Mouse (Mus musculus): ENCODE results near the gene Scamp1. TPM values are rescaled to one million over a fixed set of nuclear protein-coding genes. Genes with fewer than 3 reads are reported as not detected.
A peak's percentile ranks its signal among the peaks of the same experiment; 100 is the strongest.

The Scamp1 gene
- polyA plus RNA-seq, 1 experiment = 3.2 TPM

DNA sequence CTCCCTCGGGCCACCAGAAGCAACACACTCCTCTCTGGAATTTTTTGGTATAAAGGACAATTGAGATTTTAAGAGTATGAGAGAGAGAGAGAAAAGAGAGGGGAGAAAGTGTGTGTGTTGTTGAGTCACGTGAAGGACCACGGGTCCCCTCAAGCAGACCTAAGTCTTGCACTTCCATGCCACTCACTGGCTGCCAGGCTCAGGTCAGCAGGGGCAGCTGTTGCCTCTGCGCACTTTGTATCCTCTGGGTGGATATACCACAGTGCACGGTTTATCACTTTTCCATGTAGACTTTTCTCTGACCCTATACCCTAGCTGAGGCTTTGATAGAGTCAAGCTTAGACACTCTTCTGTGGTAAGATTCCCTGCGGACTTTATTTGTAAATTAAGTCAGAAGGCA, 100.0 kb downstream of the Scamp1 start:
- Histone ChIP-seq H3K27me3 (replicated peaks) (no peaks in the 10 kb centered on the region), H3K4me3 (replicated peaks) (no peak overlapping the region), H3K4me1 (peaks cover 48% of the 10 kb centered on the region), H3K36me3 (replicated peaks; ENCODE audit: low read length) (peaks cover 3% of the 10 kb centered on the region), H3K9me3 (no peaks in the 10 kb centered on the region)
- TF ChIP-seq FLI1 (IDR thresholded peaks at IDR 0.05; ENCODE audit: low read length) = no peak
- no peak for TF ChIP-seq GATA1 (IDR thresholded peaks at IDR 0.05; ENCODE audit: borderline replicate concordance, low read length)

DNA sequence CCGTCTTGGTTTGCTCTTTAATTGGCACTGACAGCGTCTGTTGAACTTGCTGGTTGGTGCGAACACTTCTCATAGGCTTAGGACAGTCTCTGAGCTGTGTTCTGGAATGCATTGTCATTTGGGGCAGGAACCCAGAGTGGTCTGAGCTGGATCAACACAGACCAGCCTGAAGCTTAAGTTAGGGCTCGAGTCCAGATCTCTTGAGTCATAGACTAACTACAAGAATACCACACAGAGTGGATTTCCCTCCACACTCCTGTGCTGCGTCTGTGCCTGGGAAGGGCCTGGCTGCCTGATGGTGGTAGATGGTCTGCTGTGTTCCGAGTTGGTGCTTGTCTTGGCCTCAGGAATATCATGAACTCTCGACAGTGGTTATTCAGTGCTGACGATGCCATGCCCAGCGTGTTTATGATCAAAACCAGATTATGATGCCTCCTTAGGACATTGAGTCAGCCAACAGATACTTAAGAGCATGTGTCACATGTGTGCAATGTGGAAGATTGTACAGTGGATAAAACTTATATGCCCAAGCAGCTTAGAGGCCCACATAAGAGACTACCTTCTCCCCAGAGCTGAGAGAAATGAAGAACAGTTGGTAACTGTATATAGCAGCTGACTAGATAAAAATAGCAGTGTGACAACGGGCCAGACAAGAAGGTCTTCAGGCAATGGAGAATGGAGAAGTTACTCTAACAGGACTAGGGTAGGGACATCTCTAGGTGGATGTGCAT, 100.8 kb downstream of the Scamp1 start:
- H3K36me3 ChIP-seq (replicated peaks; ENCODE audit: low read length) = peaks cover 3% of the 10 kb centered on the region
- peaks cover 47% of the 10 kb centered on the region for H3K4me1 ChIP-seq
- no peaks in the 10 kb centered on the region for H3K27me3 ChIP-seq (replicated peaks)
- H3K9me3 ChIP-seq = no peaks in the 10 kb centered on the region
- peak overlapping the region; percentile 21 for H3K4me3 ChIP-seq (replicated peaks)
- TF ChIP-seq FLI1 (IDR thresholded peaks at IDR 0.05; ENCODE audit: low read length) = no peak
- no peak for TF ChIP-seq GATA1 (IDR thresholded peaks at IDR 0.05; ENCODE audit: borderline replicate concordance, low read length)

DNA sequence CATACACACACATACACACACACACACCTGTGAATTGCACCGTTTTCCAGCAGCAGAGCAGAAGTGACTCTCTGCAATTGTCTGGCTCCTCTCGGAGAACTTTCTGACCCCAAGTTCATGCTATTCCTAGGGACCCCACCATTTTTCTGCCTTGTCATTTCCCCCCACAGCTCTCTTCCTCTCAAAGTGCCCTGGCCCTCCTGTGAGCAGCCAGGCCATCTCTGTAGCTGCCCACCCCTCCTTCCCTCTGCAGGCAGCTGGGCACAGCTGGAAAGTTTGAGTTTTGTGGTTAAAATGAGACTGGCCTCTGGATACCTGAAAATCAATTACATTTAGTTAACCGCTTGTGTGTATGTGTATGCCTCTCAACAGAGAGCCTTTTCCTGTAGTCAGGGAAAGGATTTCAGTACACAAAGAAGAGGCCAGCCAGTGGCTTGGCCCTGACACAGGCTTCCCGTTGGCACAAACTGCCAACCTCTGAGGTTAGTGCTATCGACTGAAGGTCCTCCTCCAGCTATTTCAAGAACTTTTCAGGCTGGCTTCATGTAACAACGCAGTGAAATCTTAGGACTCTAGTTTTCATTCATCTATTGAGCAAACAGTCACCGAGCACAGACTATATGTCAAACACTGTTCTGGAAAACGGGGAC, 102.2 kb downstream of the Scamp1 start:
- H3K36me3 ChIP-seq (replicated peaks; ENCODE audit: low read length) = peaks cover 3% of the 10 kb centered on the region
- H3K9me3 ChIP-seq = no peaks in the 10 kb centered on the region
- H3K4me1 ChIP-seq = peaks cover 50% of the 10 kb centered on the region
- H3K4me3 ChIP-seq (replicated peaks) = peak overlapping the region; percentile 16
- H3K27me3 ChIP-seq (replicated peaks) = peaks cover 8% of the 10 kb centered on the region
- no peak for TF ChIP-seq FLI1 (IDR thresholded peaks at IDR 0.05; ENCODE audit: low read length)
- TF ChIP-seq GATA1 (IDR thresholded peaks at IDR 0.05; ENCODE audit: borderline replicate concordance, low read length) = no peak

DNA sequence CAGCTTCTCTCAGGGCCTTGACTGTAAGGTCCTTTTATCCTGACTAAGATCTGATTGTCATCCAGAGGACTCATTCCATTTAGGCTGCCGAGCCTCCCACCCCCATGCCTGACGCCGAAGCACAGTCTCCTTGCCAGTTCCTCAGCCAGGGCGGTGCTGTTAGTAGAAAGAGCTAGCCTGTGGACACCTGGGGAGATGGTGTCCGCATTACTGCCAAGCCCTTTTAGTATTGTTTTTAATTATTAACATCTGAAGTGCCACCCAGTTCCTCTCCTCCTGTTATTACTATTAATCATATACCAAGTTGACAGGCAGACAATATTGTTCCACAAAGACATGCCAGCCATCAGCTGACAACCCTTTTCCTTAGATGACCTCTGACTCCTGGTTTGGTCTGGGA, 103.6 kb downstream of the Scamp1 start:
- Histone ChIP-seq H3K9me3 (no peaks in the 10 kb centered on the region), H3K4me3 (replicated peaks) (no peak overlapping the region)
- TF ChIP-seq GATA1 (IDR thresholded peaks at IDR 0.05; ENCODE audit: borderline replicate concordance, low read length) = no peak
- no peak for TF ChIP-seq FLI1 (IDR thresholded peaks at IDR 0.05; ENCODE audit: low read length)

DNA sequence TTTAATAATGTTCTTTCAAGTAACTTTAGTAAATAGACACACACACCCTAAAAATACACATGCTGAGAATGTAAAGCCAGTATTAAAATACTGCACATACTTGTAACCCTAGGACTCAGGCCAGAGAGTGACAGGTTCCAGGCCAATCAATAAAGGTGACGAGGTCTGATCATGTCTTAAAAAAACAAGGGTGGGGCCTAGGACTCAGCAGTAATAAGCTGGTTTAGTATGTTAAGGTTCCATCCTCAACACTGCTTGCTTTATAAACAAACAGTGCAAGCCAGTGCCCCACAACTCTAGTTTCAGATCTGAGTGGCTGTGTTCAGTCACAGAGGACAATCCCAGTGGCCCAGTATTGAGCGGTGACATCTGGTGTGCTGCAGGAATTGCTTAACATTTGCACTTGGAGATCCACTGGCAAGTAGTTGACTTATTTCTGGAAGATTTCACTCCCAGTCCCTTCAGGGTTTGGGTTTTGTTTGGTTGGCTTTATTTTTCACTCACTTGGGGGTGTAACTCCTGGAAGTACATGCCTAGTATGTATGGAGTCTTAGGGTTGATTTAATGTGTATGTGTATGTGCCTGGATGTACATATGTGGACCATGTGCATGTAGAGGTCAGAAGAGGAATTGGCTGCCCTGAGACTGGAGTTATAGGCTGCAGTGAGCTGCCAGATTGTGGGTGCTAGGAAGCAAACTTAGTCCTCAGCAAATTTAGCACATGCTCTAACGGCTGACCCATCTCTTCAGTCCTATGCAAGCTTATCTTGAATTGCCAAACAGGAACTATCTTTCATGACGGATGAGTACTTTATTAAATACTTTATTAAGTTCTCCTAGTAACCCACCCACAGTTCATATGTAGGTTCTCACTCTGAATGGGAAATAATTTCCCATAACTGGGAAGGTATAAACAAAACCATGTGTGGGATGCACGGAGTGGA, 104.9 kb downstream of the Scamp1 start:
- Histone ChIP-seq H3K9me3 (no peaks in the 10 kb centered on the region), H3K4me1 (peaks cover 46% of the 10 kb centered on the region), H3K27me3 (replicated peaks) (peaks cover 8% of the 10 kb centered on the region), H3K4me3 (replicated peaks) (no peak overlapping the region), H3K36me3 (replicated peaks; ENCODE audit: low read length) (peaks cover 5% of the 10 kb centered on the region)
- TF ChIP-seq GATA1 (IDR thresholded peaks at IDR 0.05; ENCODE audit: borderline replicate concordance, low read length) = no peak
- no peak for TF ChIP-seq FLI1 (IDR thresholded peaks at IDR 0.05; ENCODE audit: low read length)

More for the DNA sequence above, 103.6 kb downstream of the Scamp1 start:
- Histone ChIP-seq H3K36me3 (replicated peaks; ENCODE audit: low read length) (peaks cover 5% of the 10 kb centered on the region), H3K27me3 (replicated peaks) (peaks cover 8% of the 10 kb centered on the region), H3K4me1 (peaks cover 44% of the 10 kb centered on the region)

DNA sequence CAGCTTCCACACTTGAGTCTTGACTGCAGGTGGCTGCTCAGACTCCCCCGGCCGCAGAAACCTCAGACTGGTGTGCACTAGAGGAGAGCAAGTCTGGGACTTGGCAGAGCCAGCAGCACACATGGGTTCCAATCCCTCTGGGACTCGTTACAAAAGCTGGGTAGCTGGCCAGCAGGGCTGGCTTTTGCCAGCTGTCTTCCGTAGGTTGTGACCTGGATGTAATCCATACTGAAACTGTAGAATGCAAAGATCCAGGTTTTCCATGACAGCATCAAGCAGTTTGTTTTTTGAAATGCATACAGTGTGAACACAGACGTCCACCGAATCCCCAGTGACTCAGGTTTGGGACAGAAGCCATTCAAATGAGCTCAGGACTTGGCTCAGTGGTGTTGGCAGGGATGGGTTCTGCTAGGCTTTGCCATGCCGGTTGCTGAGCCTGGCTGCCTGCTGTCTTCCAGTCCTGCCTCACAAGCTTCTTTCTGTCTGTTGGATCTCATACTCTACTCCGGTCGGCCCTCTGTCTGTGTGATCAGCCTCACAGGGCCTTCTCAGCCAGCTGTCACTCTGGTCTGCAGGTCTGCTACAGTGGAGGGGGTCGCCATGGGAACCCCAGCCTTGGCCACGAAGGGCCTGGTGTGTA, 107.1 kb downstream of the Scamp1 start:
- H3K4me3 ChIP-seq (replicated peaks) = no peak overlapping the region
- H3K27me3 ChIP-seq (replicated peaks) = peaks cover 31% of the 10 kb centered on the region
- H3K9me3 ChIP-seq = no peaks in the 10 kb centered on the region
- H3K36me3 ChIP-seq (replicated peaks; ENCODE audit: low read length) = peaks cover 5% of the 10 kb centered on the region
- no peak for TF ChIP-seq GATA1 (IDR thresholded peaks at IDR 0.05; ENCODE audit: borderline replicate concordance, low read length)
- H3K4me1 ChIP-seq = peaks cover 46% of the 10 kb centered on the region

DNA sequence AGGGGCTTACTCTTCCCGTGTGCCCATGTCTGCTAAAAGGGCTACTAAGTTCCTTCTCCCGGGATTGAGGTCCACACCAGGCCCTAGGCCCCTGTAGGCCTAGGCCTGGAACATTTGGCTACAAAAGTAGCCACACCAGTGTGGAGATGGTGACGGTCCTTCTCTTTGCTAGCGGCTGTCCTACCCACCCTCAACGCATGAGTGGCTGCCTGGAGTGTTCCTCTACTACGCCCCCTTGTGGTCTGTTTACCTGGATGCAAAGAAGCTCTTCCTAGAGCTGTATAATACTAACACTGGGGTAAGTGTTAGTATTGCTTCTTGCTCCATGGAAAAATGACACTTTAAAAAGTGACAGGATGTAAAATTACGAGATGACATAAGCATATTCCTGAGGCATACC, 108.5 kb downstream of the Scamp1 start:
- peaks cover 5% of the 10 kb centered on the region for H3K36me3 ChIP-seq (replicated peaks; ENCODE audit: low read length)
- H3K9me3 ChIP-seq = no peaks in the 10 kb centered on the region
- TF ChIP-seq GATA1 (IDR thresholded peaks at IDR 0.05; ENCODE audit: borderline replicate concordance, low read length) (no peak), FLI1 (IDR thresholded peaks at IDR 0.05; ENCODE audit: low read length) (no peak)
- no peak overlapping the region for H3K4me3 ChIP-seq (replicated peaks)
- H3K4me1 ChIP-seq = peaks cover 48% of the 10 kb centered on the region
- peaks cover 40% of the 10 kb centered on the region for H3K27me3 ChIP-seq (replicated peaks)

DNA sequence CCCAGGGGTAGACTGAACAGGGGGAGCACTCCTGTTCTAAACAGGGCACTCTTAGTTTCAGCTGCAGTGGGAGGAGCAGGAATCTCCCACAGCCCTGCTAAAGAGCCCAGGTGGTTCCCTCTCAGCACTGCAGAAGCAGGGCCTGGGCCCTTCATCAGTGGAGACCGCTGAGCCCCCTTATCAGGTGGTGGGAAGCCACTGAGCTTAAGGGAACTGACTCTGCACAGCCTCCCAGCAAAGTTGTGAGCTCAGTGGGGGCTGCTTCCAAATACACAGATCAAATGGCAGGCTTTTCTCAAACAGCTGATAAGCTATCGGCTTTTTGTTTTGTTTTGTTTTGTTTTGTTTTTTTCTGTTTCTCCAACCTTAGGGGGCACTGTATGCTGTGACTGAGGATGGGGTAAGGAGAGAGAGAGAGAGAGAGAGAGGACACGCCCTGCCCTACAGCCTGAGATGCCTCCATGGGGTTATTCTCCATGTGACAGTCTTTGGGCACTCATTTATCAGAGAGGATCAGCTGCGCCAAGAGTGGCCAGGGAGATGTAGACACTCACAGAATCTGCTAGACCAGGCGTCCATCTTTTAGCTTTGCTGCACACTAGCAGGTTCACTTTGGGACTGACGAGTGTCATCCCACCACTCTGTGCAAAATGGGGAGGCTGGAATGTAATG, 110.1 kb downstream of the Scamp1 start:
- TF ChIP-seq GATA1 (IDR thresholded peaks at IDR 0.05; ENCODE audit: borderline replicate concordance, low read length) (no peak), FLI1 (IDR thresholded peaks at IDR 0.05; ENCODE audit: low read length) (no peak)
- H3K27me3 ChIP-seq (replicated peaks) = peaks cover 40% of the 10 kb centered on the region
- H3K9me3 ChIP-seq = no peaks in the 10 kb centered on the region
- H3K4me3 ChIP-seq (replicated peaks) = peak overlapping the region; percentile 90
- peaks cover 2% of the 10 kb centered on the region for H3K36me3 ChIP-seq (replicated peaks; ENCODE audit: low read length)
- peaks cover 55% of the 10 kb centered on the region for H3K4me1 ChIP-seq
